Comparison of ENCODE assay signal across 12 mouse cellular contexts in the genomic region with DNA sequence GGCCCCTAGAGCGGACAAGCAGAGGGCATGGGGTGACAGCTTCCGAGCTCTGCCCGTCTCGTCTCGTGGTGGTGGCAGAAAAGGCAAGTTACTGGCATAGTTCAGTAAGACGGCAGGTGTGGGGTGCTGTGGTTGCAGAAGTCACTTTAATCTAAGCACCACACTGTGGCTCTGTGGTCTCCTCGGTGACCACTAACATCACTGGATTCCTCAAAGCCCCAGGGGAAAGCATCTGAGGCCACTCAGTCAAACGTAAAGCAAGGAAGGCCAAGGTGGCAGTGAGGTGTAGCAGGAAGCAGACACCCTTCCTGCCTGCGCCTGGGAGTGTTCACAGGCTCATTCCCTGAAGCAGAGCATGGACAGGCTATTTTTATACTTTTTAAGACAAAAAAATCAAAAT. TPM values are rescaled to one million over a fixed set of nuclear protein-coding genes. Genes with fewer than 3 reads are reported as not detected.
DNase-seq lines count a peak whose midpoint lies in the region; ATAC-seq and TF ChIP-seq lines count a peak whose summit lies in the region.
"Had no signal": no experiment of that assay in that cellular context is flagged by ENCODE, and none has a peak within 500 bp of the region (broad histone marks: within the 10 kb centered on the region; RNA-seq: fewer than 3 reads in every experiment).

No protein-coding gene starts in this region.

- intact Hi-C loops in heart, adult 2 months (cut with DNase I) = loop anchor here (5.0 kb wide), 1 partner anchor 93 kb away; the partner anchor contains the start of gene Atp8b2

- H3K27ac ChIP-seq in heart, adult 2 months = peak overlapping the region; percentile 64; the same call in 1 of the 2 replicates
- no peak overlapping the region for H3K27ac ChIP-seq in midbrain, embryonic 11.5 days (ENCODE audit: low read depth, low read length)
- H3K27ac ChIP-seq: heart, embryonic 15.5 days had no signal

- no peak for TF ChIP-seq EP300 in heart, adult 2 months (IDR thresholded peaks at IDR 0.05; ENCODE audit: insufficient read depth, low read depth, low read length)

- 50% methylated on average over 9 of the region's 9 CpGs for WGBS in heart, adult 2 months
- 70% methylated on average over 9 of the region's 9 CpGs for WGBS in midbrain, embryonic 11.5 days

- TF ChIP-seq CTCF in heart, adult 2 months (IDR thresholded peaks at IDR 0.05) = no peak

- H3K4me2 ChIP-seq in midbrain, embryonic 11.5 days = no peak overlapping the region

- no peaks in the 10 kb centered on the region for H3K9me3 ChIP-seq in midbrain, embryonic 11.5 days (ENCODE audit: control insufficient read depth, low read length)
- H3K9me3 ChIP-seq: embryonic facial prominence, embryonic 13.5 days; heart, embryonic 15.5 days had no signal

- TF ChIP-seq POLR2A in heart, adult 2 months (IDR thresholded peaks at IDR 0.05; ENCODE audit: insufficient read depth, low read depth, low read length) = no peak

- peak in 1 of 2 experiments; percentile 63 for DNase-seq in heart, adult 2 months
- DNase-seq in heart, postnatal 4 days = no peak
- peak; percentile 42 for DNase-seq in 3134 (ENCODE audit: extremely low read depth, insufficient read length, low spot score)
- DNase-seq in mesoderm, embryonic 11.5 days (ENCODE audit: low read depth, low spot score) = peak; percentile 30
- DNase-seq in midbrain, embryonic 11.5 days (ENCODE audit: low spot score, missing footprints) = no peak
- no peak for DNase-seq in layer of hippocampus, postnatal 25 days (ENCODE audit: extremely low spot score in 1 of 2, low spot score in 1 of 2)
- DNase-seq: forebrain, postnatal 0 days had no signal

- peak; percentile 71 for ATAC-seq in common myeloid progenitor, adult 5-6 weeks (replicated peaks; ENCODE audit: low read depth, poor library complexity, severe bottlenecking)
- ATAC-seq in midbrain, embryonic 11.5 days (ENCODE audit: low FRiP score) = no peak
- no peak for ATAC-seq in frontal cortex, adult (ENCODE audit: low TSS enrichment)
- ATAC-seq: forebrain, postnatal 0 days had no signal

- H3K4me3 ChIP-seq in heart, adult 2 months = no peak overlapping the region
- no peak overlapping the region for H3K4me3 ChIP-seq in midbrain, embryonic 11.5 days (ENCODE audit: low read depth, low read length)
- H3K4me3 ChIP-seq: embryonic facial prominence, embryonic 13.5 days; heart, embryonic 15.5 days; megakaryocyte, embryonic 14.5 days had no signal

- peaks cover 11% of the 10 kb centered on the region for H3K4me1 ChIP-seq in heart, adult 2 months (ENCODE audit: control insufficient read depth, insufficient read depth, low read length)
- H3K4me1 ChIP-seq in midbrain, embryonic 11.5 days (ENCODE audit: control insufficient read depth, insufficient read depth, low read length) = no peaks in the 10 kb centered on the region

- no peaks in the 10 kb centered on the region for H3K79me2 ChIP-seq in heart, adult 2 months (replicated peaks; ENCODE audit: control insufficient read depth, insufficient read depth, low read length)

- H3K36me3 ChIP-seq in heart, adult 2 months (ENCODE audit: control insufficient read depth, insufficient read depth, low read length) = no peaks in the 10 kb centered on the region; the same call in 1 of the 2 replicates
- no peaks in the 10 kb centered on the region for H3K36me3 ChIP-seq in midbrain, embryonic 11.5 days (ENCODE audit: control insufficient read depth, insufficient read depth, low read length)
- H3K36me3 ChIP-seq: embryonic facial prominence, embryonic 13.5 days; heart, embryonic 15.5 days had no signal

- H3K9ac ChIP-seq in heart, adult 2 months (ENCODE audit: low read depth, low read length) = no peak overlapping the region
- H3K9ac ChIP-seq in midbrain, embryonic 11.5 days (ENCODE audit: low read length) = no peak overlapping the region
- H3K9ac ChIP-seq: forebrain, postnatal 0 days; heart, embryonic 15.5 days had no signal

- H3K27me3 ChIP-seq in heart, adult 2 months (ENCODE audit: control insufficient read depth, insufficient read depth, low read length) = no peaks in the 10 kb centered on the region
- H3K27me3 ChIP-seq in midbrain, embryonic 11.5 days (ENCODE audit: control insufficient read depth, insufficient read depth, low read length) = 0 out of 2 replicates have a peak, but pooled peaks cover 2% of the 10 kb centered on the region
- H3K27me3 ChIP-seq: embryonic facial prominence, embryonic 13.5 days; heart, embryonic 15.5 days had no signal

RNA-seq across cellular contexts. Expression of gene She, which starts 38.4 kb away (rescaled TPM):
- 10 to 100 TPM; 12.3 to 13.3 TPM for total RNA-seq in heart, adult 2 months (2021)
- polyA plus RNA-seq in heart, adult 2 months (2012; rRNA removed) = 3.4 and 7.7 TPM in 2 replicates
- total RNA-seq in heart, postnatal 4 days (2021) = 10 to 100 TPM; 23.5 to 23.8 TPM
- 0.05 TPM in 1 of 2 replicates, not detected in the other for total RNA-seq in common myeloid progenitor, adult 5-6 weeks (2017)
- 2.0 and 2.3 TPM in 2 replicates for polyA plus RNA-seq in midbrain, embryonic 11.5 days (2014; fragmentation: Nextera tagmentation; extraction: Ambion mirVana)
- 1 to 10 TPM; 2.7 to 3.1 TPM for total RNA-seq in layer of hippocampus, postnatal 25 days (2021)

RNA-seq across cellular contexts. Expression of gene Il6ra, which starts 43.4 kb away (rescaled TPM):
- total RNA-seq in heart, adult 2 months (2021) = 1 to 10 TPM; 4.3 to 4.8 TPM
- polyA plus RNA-seq in heart, adult 2 months (2012; rRNA removed) = 2.5 and 2.8 TPM in 2 replicates
- total RNA-seq in heart, postnatal 4 days (2021) = 1 to 10 TPM; 1.5 to 2.0 TPM
- 10.4 and 11.6 TPM in 2 replicates for total RNA-seq in common myeloid progenitor, adult 5-6 weeks (2017)
- 0.36 and 0.45 TPM in 2 replicates for polyA plus RNA-seq in midbrain, embryonic 11.5 days (2014; fragmentation: Nextera tagmentation; extraction: Ambion mirVana)
- total RNA-seq in layer of hippocampus, postnatal 25 days (2021) = 1 to 10 TPM; 4.9 to 5.6 TPM

Comparison
In these comparisons a context has a peak if more than half of its experiments do, and no peak if none do; other contexts are left out.
1. DNase-seq: peak in 3134 (single experiment) and mesoderm, embryonic 11.5 days (single experiment); none in heart, postnatal 4 days (single experiment), midbrain, embryonic 11.5 days (single experiment) and layer of hippocampus, postnatal 25 days (0 of 2).